ENCODE assay signal across 23 mouse cellular contexts in genomic region chr6:33226700-33227099, GRCm38 (mm10).
"Had no signal": no experiment of that assay in that cellular context is flagged by ENCODE, and none has a peak within 500 bp of the region (broad histone marks: within the 10 kb centered on the region; RNA-seq: fewer than 3 reads in every experiment).

No protein-coding gene starts in this region.

- H3K4me2 ChIP-seq: forebrain, embryonic 15.5 days; heart, embryonic 11.5 days; heart, embryonic 13.5 days; heart, embryonic 15.5 days; hindbrain, embryonic 13.5 days; hindbrain, embryonic 15.5 days; limb, embryonic 15.5 days had no signal

- ATAC-seq: forebrain, embryonic 15.5 days; forebrain, postnatal 0 days; hindbrain, postnatal 0 days had no signal

- H3K4me1 ChIP-seq: forebrain, embryonic 15.5 days; heart, embryonic 13.5 days; heart, embryonic 15.5 days; hindbrain, embryonic 15.5 days; limb, embryonic 15.5 days had no signal

- H3K36me3 ChIP-seq: forebrain, embryonic 15.5 days; heart, embryonic 13.5 days; heart, embryonic 15.5 days; hindbrain, embryonic 13.5 days; hindbrain, embryonic 15.5 days; limb, embryonic 13.5 days; limb, embryonic 15.5 days had no signal

- H3K27ac ChIP-seq: forebrain, embryonic 15.5 days; heart, adult 2 months; heart, embryonic 13.5 days; heart, embryonic 15.5 days; hindbrain, embryonic 15.5 days; hindbrain, postnatal 0 days; kidney, postnatal 0 days; limb, embryonic 13.5 days; limb, embryonic 15.5 days had no signal

- H3K4me3 ChIP-seq: forebrain, embryonic 15.5 days; heart, adult 2 months; heart, embryonic 13.5 days; heart, embryonic 15.5 days; hindbrain, embryonic 13.5 days; hindbrain, embryonic 15.5 days; limb, embryonic 13.5 days; limb, embryonic 15.5 days had no signal

- H3K9me3 ChIP-seq: forebrain, embryonic 15.5 days; heart, embryonic 13.5 days; heart, embryonic 15.5 days; hindbrain, embryonic 13.5 days; hindbrain, embryonic 15.5 days; limb, embryonic 13.5 days; limb, embryonic 15.5 days had no signal

- H3K9ac ChIP-seq: forebrain, embryonic 15.5 days; forebrain, postnatal 0 days; heart, embryonic 13.5 days; heart, embryonic 15.5 days; hindbrain, embryonic 13.5 days; hindbrain, embryonic 15.5 days; limb, embryonic 13.5 days; limb, embryonic 15.5 days had no signal

- H3K27me3 ChIP-seq: forebrain, embryonic 15.5 days; heart, embryonic 13.5 days; heart, embryonic 15.5 days; hindbrain, embryonic 13.5 days; hindbrain, embryonic 15.5 days; limb, embryonic 13.5 days; limb, embryonic 15.5 days had no signal

- DNase-seq: forebrain, postnatal 0 days; gastrocnemius, postnatal 14 days; gastrocnemius, postnatal 36 days; heart, adult 11 months; heart, adult 2 months; heart, postnatal 14 days; heart, postnatal 36 days; kidney, adult 11 months; kidney, adult 9 months; kidney, postnatal 14 days; layer of hippocampus, adult 9-11 months; layer of hippocampus, postnatal 36 days; left cerebral cortex, postnatal 4 days had no signal
